Mouse (Mus musculus): ENCODE measurements around the gene Gm10184. TPM values are rescaled to one million over a fixed set of nuclear protein-coding genes. Genes with fewer than 3 reads are reported as not detected.

Gene Gm10184
- polyA plus RNA-seq, 1 experiment from 2014 or later, result 17.2 TPM

- H3K27ac ChIP-seq (ENCODE audit: low read depth, low read length), result no peak overlapping the region
- no peak for ATAC-seq
- WGBS, result 79% methylated on average over 3 of the region's 3 CpGs
- H3K36me3 ChIP-seq (ENCODE audit: control insufficient read depth, insufficient read depth), result no peaks in the 10 kb centered on the region
- H3K27me3 ChIP-seq (replicated peaks; ENCODE audit: control insufficient read depth, insufficient read depth, low read length), result no peaks in the 10 kb centered on the region
- H3K4me1 ChIP-seq (replicated peaks; ENCODE audit: control insufficient read depth, insufficient read depth, low read length), result no peaks in the 10 kb centered on the region
- no peak overlapping the region for H3K9ac ChIP-seq (ENCODE audit: low read depth, low read length)
- no peak for TF ChIP-seq CTCF (IDR thresholded peaks at IDR 0.05; ENCODE audit: low read depth)
- no peak overlapping the region for H3K4me3 ChIP-seq (ENCODE audit: low read depth, low read length)
- H3K4me2 ChIP-seq (replicated peaks; ENCODE audit: low read depth), result no peak overlapping the region
- no peaks in the 10 kb centered on the region for H3K9me3 ChIP-seq (ENCODE audit: control insufficient read depth)
Observed at GRCm38 (mm10) chr17:89864996-89865395, 45.3 kb downstream of the Gm10184 start.
